Mouse (Mus musculus) ES-E14 (cell line): ENCODE results near the gene Kcna10. TPM values are rescaled to one million over a fixed set of nuclear protein-coding genes. Genes with fewer than 3 reads are reported as not detected.

Experiments
- DNase-seq: peaks from one replicate; pipeline ENCODE4 v3.0.0-alpha.2; 2013; ENCODE audit warnings: low read depth, low spot score
- H3K27ac ChIP-seq: 2 replicates; pipeline ENCODE4 v1.5.1; 2012; ENCODE audit warnings: low read depth, mild to moderate bottlenecking, low read length, moderate library complexity, mixed read lengths; ENCODE audit not compliant: poor library complexity, insufficient read depth, severe bottlenecking
- H3K36me3 ChIP-seq: 2 replicates; pipeline ENCODE4 v1.6.1; 2012; ENCODE audit warnings: mild to moderate bottlenecking, low read length, moderate library complexity, mixed read lengths; ENCODE audit not compliant: control insufficient read depth, poor library complexity, insufficient read depth, severe bottlenecking
- H3K4me1 ChIP-seq, 2 experiments: fragments of 150-350 bp in 1 of 2; sonication (generic) in 1 of 2; 2 replicates each; pipeline ENCODE4 v1.6.1; 2012; ENCODE audit warnings: low read length in 2 of 2, mild to moderate bottlenecking in 1 of 2, mixed read lengths in 1 of 2; ENCODE audit not compliant: control insufficient read depth in 2 of 2, insufficient read depth in 2 of 2, poor library complexity in 1 of 2
- H3K4me3 ChIP-seq, 2 experiments: fragments of 150-350 bp in 1 of 2; sonication (generic) in 1 of 2; 2 replicates each; pipeline ENCODE4 v1.5.1; 2012; ENCODE audit warnings: low read length in 2 of 2, low read depth in 1 of 2, mild to moderate bottlenecking in 1 of 2, mixed read lengths in 1 of 2; ENCODE audit not compliant: insufficient read depth in 1 of 2, poor library complexity in 1 of 2, severe bottlenecking in 1 of 2
- H3K9ac ChIP-seq: 2 replicates; pipeline ENCODE4 v1.6.1; 2012; ENCODE audit warnings: low read depth, mild to moderate bottlenecking, low read length, mixed read lengths; ENCODE audit not compliant: poor library complexity, insufficient read depth, severe bottlenecking
- H3K9me3 ChIP-seq: fragments of 150-350 bp; sonication (generic); 2 replicates; pipeline ENCODE4 v1.6.1; 2012; ENCODE audit warnings: low read depth, mild to moderate bottlenecking, low read length; ENCODE audit not compliant: control insufficient read depth, insufficient read depth
- CHD2 ChIP-seq: IDR thresholded peaks from 2 replicates; pipeline ENCODE4 v1.6.1; 2014; ENCODE audit warnings: mild to moderate bottlenecking, low read depth, low read length, inconsistent platforms
- HCFC1 ChIP-seq: IDR thresholded peaks from 2 replicates; pipeline ENCODE4 v1.6.1; 2012; ENCODE audit warnings: low read length, inconsistent platforms, borderline replicate concordance; ENCODE audit not compliant: insufficient read depth
- MAFK ChIP-seq: IDR thresholded peaks from 2 replicates; pipeline ENCODE4 v1.6.1; 2014; ENCODE audit warnings: mild to moderate bottlenecking, low read depth, low read length, inconsistent platforms; ENCODE audit not compliant: insufficient read depth
- ZC3H11A ChIP-seq: IDR thresholded peaks from 2 replicates; pipeline ENCODE4 v1.6.1; 2012; ENCODE audit warnings: low read depth, mild to moderate bottlenecking, inconsistent platforms, low read length, borderline replicate concordance
- ZNF384 ChIP-seq: IDR thresholded peaks from 2 replicates; pipeline ENCODE4 v1.6.1; 2012; ENCODE audit warnings: low read depth, low read length, inconsistent platforms
- in situ Hi-C, 2 experiments: fragments of 600-800 bp; cut with MboI; formaldehyde crosslinking; loops; one replicate each; pipeline ENCODE4 v1.15.1; 2025; ENCODE audit warnings: low sequenced_read_pairs in 2 of 2, inconsistent platforms in 1 of 2; ENCODE audit not compliant: unreplicated experiment in 2 of 2
- total RNA-seq: library from RNA; depleted of rRNA; stranded (reverse); fragments of 300-350 nt; gene quantifications from 2 replicates; pipeline ENCODE4 v1.2.3, GENCODE M21; 2012

Gene Kcna10
- total RNA-seq, 1 experiment = not detected

GRCm38 (mm10) chr3:107175486-107175885, 7.4 kb upstream of the Kcna10 start:
- Histone ChIP-seq H3K9me3 (no peaks in the 10 kb centered on the region), H3K9ac (no peak overlapping the region), H3K4me1 (no peaks in the 10 kb centered on the region), H3K4me3 (no peak overlapping the region), H3K27ac (no peak overlapping the region), H3K36me3 (no peaks in the 10 kb centered on the region)
- in situ Hi-C loops = no loop called here
- DNase-seq = no peak
- TF ChIP-seq HCFC1 = no peak
- TF ChIP-seq ZNF384 = no peak
- no peak for TF ChIP-seq MAFK
- no peak for TF ChIP-seq ZC3H11A
- TF ChIP-seq CHD2 = no peak

GRCm38 (mm10) chr3:107176501-107176900, 6.4 kb upstream of the Kcna10 start:
- H3K36me3 ChIP-seq = no peaks in the 10 kb centered on the region
- no peak overlapping the region for H3K27ac ChIP-seq
- DNase-seq = no peak
- H3K9me3 ChIP-seq = no peaks in the 10 kb centered on the region
- H3K9ac ChIP-seq = no peak overlapping the region
- no peaks in the 10 kb centered on the region for H3K4me1 ChIP-seq
- no peak overlapping the region for H3K4me3 ChIP-seq
- TF ChIP-seq CHD2 (no peak), MAFK (no peak), ZNF384 (no peak), HCFC1 (no peak), ZC3H11A (no peak)
- in situ Hi-C loops = no loop called here

GRCm38 (mm10) chr3:107180860-107181259, 2.0 kb upstream of the Kcna10 start:
- no peak overlapping the region for H3K27ac ChIP-seq
- in situ Hi-C loops = no loop called here
- H3K9ac ChIP-seq = no peak overlapping the region
- H3K4me1 ChIP-seq = no peaks in the 10 kb centered on the region
- TF ChIP-seq HCFC1 = no peak
- DNase-seq = no peak
- H3K9me3 ChIP-seq = no peaks in the 10 kb centered on the region
- no peak overlapping the region for H3K4me3 ChIP-seq
- H3K36me3 ChIP-seq = no peaks in the 10 kb centered on the region

- TF ChIP-seq MAFK (no peak), ZC3H11A (no peak), HCFC1 (no peak), CHD2 (no peak), ZNF384 (no peak)
- H3K27ac ChIP-seq = no peak overlapping the region
- no peaks in the 10 kb centered on the region for H3K36me3 ChIP-seq
- H3K4me3 ChIP-seq = no peak overlapping the region
- DNase-seq = no peak
- H3K4me1 ChIP-seq = no peaks in the 10 kb centered on the region
- no peaks in the 10 kb centered on the region for H3K9me3 ChIP-seq
- H3K9ac ChIP-seq = no peak overlapping the region
- in situ Hi-C loops = no loop called here
Observed at GRCm38 (mm10) chr3:107183178-107183577, 322 bp downstream of the Kcna10 start.

GRCm38 (mm10) chr3:107185597-107185996, 2.7 kb downstream of the Kcna10 start:
- Histone ChIP-seq H3K9ac (no peak overlapping the region), H3K9me3 (no peaks in the 10 kb centered on the region), H3K4me1 (no peaks in the 10 kb centered on the region), H3K4me3 (no peak overlapping the region), H3K36me3 (no peaks in the 10 kb centered on the region), H3K27ac (no peak overlapping the region)
- TF ChIP-seq MAFK (no peak), ZC3H11A (no peak), CHD2 (no peak), ZNF384 (no peak)
- no peak for DNase-seq
- in situ Hi-C loops = no loop called here
